Mouse (Mus musculus) erythroblast, embryonic 14.5 days (primary cell): ENCODE results near the gene Npsr1.

ENCODE experiments used
- GATA1 ChIP-seq: IDR thresholded peaks from 2 replicates; pipeline ENCODE4 v1.6.1; 2012; ENCODE audit warnings: low read length, inconsistent platforms, mixed read lengths
- TAL1 ChIP-seq: IDR thresholded peaks from 3 replicates; pipeline ENCODE4 v1.6.1; 2012; ENCODE audit warnings: low read length, inconsistent platforms, mixed read lengths

GRCm38 (mm10) chr9:24098526-24098925, 730 bp downstream of the Npsr1 start:
- TF ChIP-seq TAL1 (no peak), GATA1 (no peak)
